Mouse (Mus musculus) hindbrain, embryonic 15.5 days (tissue): Measurements from ENCODE around the gene Gm8857. TPM values are rescaled to one million over a fixed set of nuclear protein-coding genes. Genes with fewer than 3 reads are reported as not detected.
"Not testable (repeated sequence)": the region's sequence is repeated elsewhere in the genome, so short reads cannot be mapped to it uniquely, and the experiment has no call there.

ENCODE experiments used
- ATAC-seq: fragments of 200-750 bp; cut with Nextera tagmentation; 2 replicates; pipeline ENCODE4 v1.8.0; 2017; ENCODE audit warnings: low read depth, moderate number of reproducible peaks, moderate TSS enrichment; ENCODE audit not compliant: low FRiP score
- H3K27ac ChIP-seq: fragments of 300-500 bp; sonication (generic); replicated peaks from 2 replicates; pipeline ENCODE4 v1.5.1; 2015; ENCODE audit warnings: mild to moderate bottlenecking, inconsistent platforms
- H3K27me3 ChIP-seq: fragments of 300-500 bp; sonication (generic); 2 replicates; pipeline ENCODE4 v1.6.1; 2015; ENCODE audit warnings: control low read depth, inconsistent platforms
- H3K36me3 ChIP-seq: fragments of 300-500 bp; sonication (generic); 2 replicates; pipeline ENCODE4 v1.6.1; 2015; ENCODE audit warnings: control low read depth, inconsistent platforms
- H3K4me1 ChIP-seq: fragments of 300-500 bp; sonication (generic); replicated peaks from 2 replicates; pipeline ENCODE4 v1.6.1; 2015; ENCODE audit warnings: control low read depth, inconsistent platforms
- H3K4me2 ChIP-seq: fragments of 300-500 bp; sonication (generic); 2 replicates; pipeline ENCODE4 v1.6.1; 2015; ENCODE audit warnings: moderate library complexity, mild to moderate bottlenecking, inconsistent platforms
- H3K4me3 ChIP-seq: fragments of 300-500 bp; sonication (generic); 2 replicates; pipeline ENCODE4 v1.5.1; 2015; ENCODE audit warnings: mild to moderate bottlenecking, inconsistent platforms
- H3K9ac ChIP-seq: fragments of 300-500 bp; sonication (generic); 2 replicates; pipeline ENCODE4 v1.6.1; 2015; ENCODE audit warnings: inconsistent platforms
- H3K9me3 ChIP-seq: fragments of 300-500 bp; sonication (generic); 2 replicates; pipeline ENCODE4 v1.6.1; 2016; ENCODE audit warnings: control low read depth, inconsistent platforms
- WGBS: fragments of 180-500 bp; shearing (Covaris S2); methylation state at CpG from one replicate; pipeline ENCODE4 v1.1.7; 2015; 5-methylcytosine and 5-hydroxymethylcytosine counted together
- polyA plus RNA-seq: library from polyadenylated mRNA; unstranded; fragments of >200 nt; fragmentation: Nextera tagmentation; extraction: Ambion mirVana; gene quantifications from 2 replicates; pipeline ENCODE4 v1.2.1, GENCODE M21; 2015

Gm8857 gene
- not detected in 2 replicates for polyA plus RNA-seq

DNA sequence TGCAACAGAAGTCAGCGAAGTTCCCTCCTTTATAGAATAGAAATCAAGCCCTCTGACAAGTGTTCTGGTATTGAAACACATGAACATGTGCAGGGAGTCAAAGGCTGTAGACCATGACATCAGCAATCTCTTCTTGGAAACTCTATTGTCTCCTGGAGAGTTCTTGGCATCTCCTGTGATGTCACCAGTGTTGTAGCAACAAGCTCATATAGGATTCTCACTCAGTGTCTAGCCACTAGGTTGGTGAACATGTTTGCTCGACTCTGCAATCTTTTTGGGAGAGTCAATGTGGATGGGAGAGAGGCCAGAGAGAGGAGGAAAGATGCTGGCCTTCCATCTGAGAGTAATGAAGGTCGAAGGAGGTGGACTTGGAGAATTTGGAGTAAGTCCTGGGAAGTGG is at the start of gene Gm8857, which contains the start of gene Gm8871:
TSS of gene Gm8857 (plus strand) at position 303 of the 400 bp plus-strand sequence.
TSS of gene Gm8871 (plus strand) at position 301 of the 400 bp plus-strand sequence.
- H3K9ac ChIP-seq, H3K4me2 ChIP-seq, H3K27ac ChIP-seq, H3K27me3 ChIP-seq, H3K36me3 ChIP-seq, H3K4me1 ChIP-seq, ATAC-seq, H3K9me3 ChIP-seq, H3K4me3 ChIP-seq: not testable (repeated sequence)
- WGBS: 73% methylated on average over 3 of the region's 3 CpGs

DNA sequence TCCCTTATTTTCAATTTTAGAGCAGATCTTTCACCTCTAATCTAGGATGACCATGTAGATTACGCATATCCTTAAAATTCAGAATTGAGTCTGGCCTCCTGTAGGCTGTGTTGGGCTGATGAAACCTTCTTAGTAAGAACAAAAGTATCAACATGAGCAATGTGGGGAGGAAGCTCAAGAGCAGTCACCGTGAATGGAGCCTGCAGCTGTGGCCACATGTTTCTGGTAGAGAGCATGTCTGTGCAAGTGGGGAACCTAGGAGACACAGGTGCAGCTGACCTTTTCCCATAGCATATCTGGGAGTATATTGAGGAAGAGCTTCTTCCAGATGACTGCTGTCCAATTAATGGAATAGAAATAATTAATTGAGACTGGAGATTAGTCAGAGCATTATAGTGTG is 5.9 kb downstream of the Gm8857 start:
- ATAC-seq: not testable (repeated sequence)

DNA sequence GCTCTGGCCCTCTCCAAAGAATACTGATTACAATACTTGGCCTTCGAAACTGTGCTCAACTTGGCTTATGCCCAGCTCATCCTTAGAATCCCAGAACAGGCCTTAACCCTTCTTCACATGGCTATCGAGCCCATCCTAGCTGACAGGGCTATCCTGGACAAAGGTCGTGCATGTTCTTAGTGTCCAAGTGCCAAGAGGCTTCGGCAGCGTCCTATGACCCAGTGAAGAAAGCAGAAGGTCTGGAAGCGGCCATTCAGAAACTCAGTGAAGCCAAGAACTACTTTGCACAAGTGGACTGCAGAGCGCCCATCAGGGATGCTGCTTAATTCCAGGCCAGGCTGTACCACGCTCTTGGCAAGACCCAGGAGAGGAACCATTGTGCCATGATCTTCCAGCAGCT is 10.4 kb downstream of the Gm8857 start:
- not testable (repeated sequence) for H3K36me3 ChIP-seq, H3K27me3 ChIP-seq, H3K4me2 ChIP-seq, H3K4me1 ChIP-seq, H3K4me3 ChIP-seq, H3K9ac ChIP-seq, H3K9me3 ChIP-seq, ATAC-seq, H3K27ac ChIP-seq
- 89% methylated on average over 7 of the region's 8 CpGs for WGBS

More for the DNA sequence above, 5.9 kb downstream of the Gm8857 start:
- H3K27me3 ChIP-seq, H3K4me2 ChIP-seq, H3K9me3 ChIP-seq, H3K4me3 ChIP-seq, H3K27ac ChIP-seq, H3K9ac ChIP-seq, H3K36me3 ChIP-seq, H3K4me1 ChIP-seq: not testable (repeated sequence)
- WGBS: 90% methylated on average over 2 of the region's 2 CpGs

Other genes with a start within 250 kb of the Gm8857 start
- gene Gm8871, start within 50 bp of the Gm8857 start, polyA plus RNA-seq: not detected in 2 replicates
- gene Gm8879, start 179.8 kb downstream of the Gm8857 start, polyA plus RNA-seq: not detected in 2 replicates
- not detected in 2 replicates for gene Gm5861, start 235.3 kb downstream of the Gm8857 start, polyA plus RNA-seq